Mouse (Mus musculus) cortical plate, adult 2 months (tissue): Measurements from ENCODE around the gene Slc25a16.

ENCODE experiments used
- CTCF ChIP-seq: fragments of 200-500 bp; IDR thresholded peaks from 2 replicates; pipeline ENCODE4 v1.5.1; 2011; ENCODE audit warnings: mild to moderate bottlenecking, control low read depth, low read length; ENCODE audit not compliant: insufficient read depth; ENCODE audit errors: extremely low read depth
- POLR2A ChIP-seq: fragments of 200-500 bp; IDR thresholded peaks from 2 replicates; pipeline ENCODE4 v1.6.1; 2011; ENCODE audit warnings: mild to moderate bottlenecking, low read length, control low read depth; ENCODE audit not compliant: insufficient read depth; ENCODE audit errors: extremely low read depth

DNA sequence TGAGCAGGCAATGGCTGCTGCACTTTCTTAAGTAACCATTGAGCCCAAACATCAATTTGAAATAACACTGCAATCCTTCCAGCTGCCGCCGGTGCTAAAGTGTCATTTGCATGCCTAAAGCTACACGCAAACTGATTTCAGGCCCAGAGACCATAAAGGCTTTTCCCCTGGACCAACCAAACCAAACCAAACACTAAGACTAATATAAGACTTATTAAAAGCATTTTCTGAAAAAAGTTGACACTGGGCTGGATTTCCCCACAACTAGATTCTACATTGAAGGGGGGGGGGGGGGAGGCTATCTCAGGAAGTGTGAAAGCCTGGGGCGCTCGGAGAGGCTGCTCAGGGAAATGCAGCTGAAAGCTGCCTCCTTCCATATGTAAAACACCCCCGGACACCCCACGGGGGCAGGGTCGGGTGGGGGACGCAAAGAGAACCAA, 36.5 kb upstream of the Slc25a16 start:
- TF ChIP-seq POLR2A, result no peak
- TF ChIP-seq CTCF, result no peak
